Mouse (Mus musculus): ENCODE data around the gene Arx. TPM values are rescaled to one million over a fixed set of nuclear protein-coding genes. Genes with fewer than 3 reads are reported as not detected.

Gene Arx
- total RNA-seq, 4 experiments from 2014 or later: 18.7 to 20.3 (median 20.0) TPM

- no peak for DNase-seq (ENCODE audit: low spot score in 2 of 2)
These were observed 35.1 kb downstream of the Arx start for GRCm38 (mm10) chrX:93321336-93321735.
